ENCODE assay signal across 16 mouse cellular contexts in genomic region chr8:83140068-83140467, GRCm38 (mm10). TPM values are rescaled to one million over a fixed set of nuclear protein-coding genes. Genes with fewer than 3 reads are reported as not detected.
DNase-seq lines count a peak whose midpoint lies in the region; ATAC-seq and TF ChIP-seq lines count a peak whose summit lies in the region.
"Had no signal": no experiment of that assay in that cellular context is flagged by ENCODE, and none has a peak within 500 bp of the region (broad histone marks: within the 10 kb centered on the region; RNA-seq: fewer than 3 reads in every experiment).

No protein-coding gene starts in this region.

- TF ChIP-seq POLR2A in thymus, adult 2 months (IDR thresholded peaks at IDR 0.05; ENCODE audit: control insufficient read depth, extremely low read depth, insufficient read depth, low read length, poor library complexity), result no peak

- no peak for ATAC-seq in midbrain, embryonic 11.5 days (ENCODE audit: low FRiP score)
- ATAC-seq: activated CD4-positive, CD25-positive, alpha-beta regulatory T cell, adult 4 months had no signal

- no peak overlapping the region for H3K27ac ChIP-seq in heart, embryonic 10.5 days
- peak overlapping the region; percentile 15; the same call in 1 of the 2 replicates for H3K27ac ChIP-seq in thymus, adult 2 months (ENCODE audit: control insufficient read depth, insufficient read depth, low read length)
- no peak overlapping the region for H3K27ac ChIP-seq in midbrain, embryonic 11.5 days (ENCODE audit: low read depth, low read length)
- H3K27ac ChIP-seq: embryonic facial prominence, embryonic 10.5 days; hindbrain, embryonic 14.5 days; neural tube, embryonic 13.5 days had no signal

- no peaks in the 10 kb centered on the region for H3K27me3 ChIP-seq in heart, embryonic 10.5 days (ENCODE audit: insufficient read depth, poor library complexity, severe bottlenecking)
- no peaks in the 10 kb centered on the region for H3K27me3 ChIP-seq in thymus, adult 2 months (ENCODE audit: control insufficient read depth, insufficient read depth, low read length)
- no peaks in the 10 kb centered on the region for H3K27me3 ChIP-seq in midbrain, embryonic 11.5 days (ENCODE audit: control insufficient read depth, insufficient read depth, low read length)
- H3K27me3 ChIP-seq: megakaryocyte, embryonic 14.5 days; neural tube, embryonic 13.5 days had no signal

- peak; percentile 10 to 11 for DNase-seq in heart, postnatal 14 days
- no peak for DNase-seq in heart, embryonic 10.5 days (ENCODE audit: low spot score)
- DNase-seq in thymus, adult 2 months, result no peak
- DNase-seq in thymus, adult 18-20 months, result no peak
- peak; percentile 42 to 43 for DNase-seq in lung, postnatal 4 days
- no peak for DNase-seq in midbrain, embryonic 11.5 days (ENCODE audit: low spot score, missing footprints)
- no peak for DNase-seq in MN1 (ENCODE audit: low spot score)
- DNase-seq: cerebellum, adult 2 months; right cerebral cortex, adult 18-20 months had no signal

- WGBS in heart, embryonic 10.5 days, result 76% methylated on average over 1 of the region's 1 CpGs
- WGBS in thymus, adult 2 months, result 67% methylated on average over 1 of the region's 1 CpGs
- 93% methylated on average over 1 of the region's 1 CpGs for WGBS in midbrain, embryonic 11.5 days

- intact Hi-C loops in heart, postnatal 14 days (cut with DNase I), result no loop called here

- no peaks in the 10 kb centered on the region for H3K9me3 ChIP-seq in heart, embryonic 10.5 days
- no peaks in the 10 kb centered on the region for H3K9me3 ChIP-seq in midbrain, embryonic 11.5 days (ENCODE audit: control insufficient read depth, low read length)
- H3K9me3 ChIP-seq: embryonic facial prominence, embryonic 10.5 days; megakaryocyte, embryonic 14.5 days; neural tube, embryonic 13.5 days had no signal

- H3K9ac ChIP-seq in midbrain, embryonic 11.5 days (ENCODE audit: low read length), result no peak overlapping the region
- H3K9ac ChIP-seq: hindbrain, embryonic 14.5 days; neural tube, embryonic 13.5 days had no signal

- no peak overlapping the region for H3K4me3 ChIP-seq in heart, embryonic 10.5 days
- no peak overlapping the region for H3K4me3 ChIP-seq in thymus, adult 2 months (ENCODE audit: control insufficient read depth, insufficient read depth, low read length)
- H3K4me3 ChIP-seq in midbrain, embryonic 11.5 days (ENCODE audit: low read depth, low read length), result no peak overlapping the region
- H3K4me3 ChIP-seq: embryonic facial prominence, embryonic 10.5 days; neural tube, embryonic 13.5 days had no signal

- TF ChIP-seq CTCF in thymus, adult 2 months (IDR thresholded peaks at IDR 0.05; ENCODE audit: borderline replicate concordance, control insufficient read depth, extremely low read depth, insufficient read depth, low read length, poor library complexity), result no peak

- no peaks in the 10 kb centered on the region for H3K36me3 ChIP-seq in heart, embryonic 10.5 days
- no peaks in the 10 kb centered on the region for H3K36me3 ChIP-seq in thymus, adult 2 months (ENCODE audit: control insufficient read depth, insufficient read depth, low read length)
- no peaks in the 10 kb centered on the region for H3K36me3 ChIP-seq in midbrain, embryonic 11.5 days (ENCODE audit: control insufficient read depth, insufficient read depth, low read length)
- H3K36me3 ChIP-seq: embryonic facial prominence, embryonic 10.5 days; neural tube, embryonic 13.5 days had no signal

- no peak overlapping the region for H3K4me2 ChIP-seq in midbrain, embryonic 11.5 days
- H3K4me2 ChIP-seq: hindbrain, embryonic 14.5 days; liver, embryonic 11.5 days; neural tube, embryonic 13.5 days had no signal

- no peaks in the 10 kb centered on the region; the same call in 1 of the 2 replicates for H3K4me1 ChIP-seq in heart, embryonic 10.5 days
- H3K4me1 ChIP-seq in thymus, adult 2 months (replicated peaks; ENCODE audit: control insufficient read depth, insufficient read depth, low read length), result no peaks in the 10 kb centered on the region
- H3K4me1 ChIP-seq in midbrain, embryonic 11.5 days (ENCODE audit: control insufficient read depth, insufficient read depth, low read length), result no peaks in the 10 kb centered on the region
- H3K4me1 ChIP-seq: neural tube, embryonic 13.5 days had no signal

RNA-seq across cellular contexts. Expression of gene Tbc1d9, which starts 25.1 kb away (rescaled TPM):
- total RNA-seq in heart, postnatal 14 days (2021), result 1 to 10 TPM; 3.4 to 3.6 TPM
- polyA plus RNA-seq in heart, embryonic 10.5 days (2016; fragmentation: Nextera tagmentation; extraction: Ambion mirVana), result 0.90 and 1.00 TPM in 2 replicates
- polyA plus RNA-seq in thymus, adult 2 months (2012; rRNA removed), result 11.9 and 12.6 TPM in 2 replicates
- 11.3 and 11.8 TPM in 2 replicates for polyA plus RNA-seq in midbrain, embryonic 11.5 days (2014; fragmentation: Nextera tagmentation; extraction: Ambion mirVana)

RNA-seq across cellular contexts. Expression of gene Gm10645, which starts 25.9 kb away (rescaled TPM):
- total RNA-seq in heart, postnatal 14 days (2021), result not detected
- polyA plus RNA-seq in heart, embryonic 10.5 days (2016; fragmentation: Nextera tagmentation; extraction: Ambion mirVana), result 0.65 and 1.2 TPM in 2 replicates
- 0.86 and 1.3 TPM in 2 replicates for polyA plus RNA-seq in thymus, adult 2 months (2012; rRNA removed)
- polyA plus RNA-seq in midbrain, embryonic 11.5 days (2014; fragmentation: Nextera tagmentation; extraction: Ambion mirVana), result 5.8 and 6.6 TPM in 2 replicates
- total RNA-seq: heart, adult 18-20 months had no signal
- polyA plus RNA-seq: activated CD4-positive, CD25-positive, alpha-beta regulatory T cell, adult 4 months had no signal

Comparison
In these comparisons a context has a peak if more than half of its experiments do, and no peak if none do; other contexts are left out.
1. DNase-seq: peak in heart, postnatal 14 days (2 of 2) and lung, postnatal 4 days (2 of 2); none in heart, embryonic 10.5 days (single experiment), thymus, adult 2 months (single experiment), thymus, adult 18-20 months (0 of 2), midbrain, embryonic 11.5 days (single experiment) and MN1 (single experiment).